Mouse (Mus musculus) heart, adult 2 months (tissue): Measurements from ENCODE around the gene Sdccag8.

Source experiments
- CTCF ChIP-seq: fragments of 200-600 bp; IDR thresholded peaks from 2 replicates; pipeline ENCODE4 v1.8.1; 2022; ENCODE audit warnings: antibody characterized with exemption, mild to moderate bottlenecking, moderate library complexity
- EP300 ChIP-seq: fragments of 200-500 bp; IDR thresholded peaks from 2 replicates; pipeline ENCODE4 v1.6.1; 2011; ENCODE audit warnings: low read depth, low read length, control low read depth; ENCODE audit not compliant: insufficient read depth
- POLR2A ChIP-seq: fragments of 200-500 bp; IDR thresholded peaks from 2 replicates; pipeline ENCODE4 v1.6.1; 2011; ENCODE audit warnings: mild to moderate bottlenecking, low read depth, low read length, control low read depth; ENCODE audit not compliant: insufficient read depth

GRCm38 (mm10) chr1:176997254-176997653 lies 182.8 kb downstream of the Sdccag8 start:
- TF ChIP-seq POLR2A = no peak
- TF ChIP-seq EP300 = no peak
- no peak for TF ChIP-seq CTCF
